Mouse (Mus musculus): ENCODE data around the gene Tlr5.

Gene Tlr5

GRCm38 (mm10) chr1:182988646-182989045 is 34.1 kb downstream of the Tlr5 start:
- no peak for DNase-seq (ENCODE audit: low read depth, low spot score)

DNA sequence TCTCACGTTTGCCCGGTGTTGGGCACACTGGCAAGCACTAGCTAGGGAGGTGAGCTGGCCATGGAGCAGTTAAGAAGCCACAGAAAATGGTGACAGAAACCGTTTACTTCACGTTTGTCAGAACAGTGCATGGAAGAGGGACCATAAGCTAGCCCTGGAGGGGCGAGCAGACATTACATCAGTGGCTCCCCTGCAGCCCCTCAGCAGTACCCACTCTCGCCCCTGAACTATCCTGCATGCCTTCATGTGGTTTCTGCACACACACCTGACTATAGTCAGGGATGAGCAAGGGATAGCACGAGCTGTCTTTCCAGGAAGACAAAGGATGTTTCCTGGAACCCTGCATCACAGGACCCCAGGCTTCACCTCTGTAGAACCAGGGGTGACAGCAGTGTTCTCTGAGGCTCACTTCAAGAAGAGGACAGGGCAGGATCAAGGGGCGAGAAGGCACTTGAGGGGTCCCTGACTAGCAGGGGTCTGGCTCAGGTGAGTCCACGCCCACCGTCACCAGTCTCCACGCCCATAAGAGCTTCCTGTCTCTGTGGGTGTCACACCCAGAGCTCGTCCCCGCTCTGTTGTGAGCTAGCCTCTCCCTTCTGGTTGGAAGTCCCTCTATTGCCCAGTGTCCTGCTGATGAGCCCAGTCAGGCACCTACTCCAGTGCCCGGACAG is 35.6 kb downstream of the Tlr5 start:
- DNase-seq (ENCODE audit: low read depth, low spot score) = no peak

DNA sequence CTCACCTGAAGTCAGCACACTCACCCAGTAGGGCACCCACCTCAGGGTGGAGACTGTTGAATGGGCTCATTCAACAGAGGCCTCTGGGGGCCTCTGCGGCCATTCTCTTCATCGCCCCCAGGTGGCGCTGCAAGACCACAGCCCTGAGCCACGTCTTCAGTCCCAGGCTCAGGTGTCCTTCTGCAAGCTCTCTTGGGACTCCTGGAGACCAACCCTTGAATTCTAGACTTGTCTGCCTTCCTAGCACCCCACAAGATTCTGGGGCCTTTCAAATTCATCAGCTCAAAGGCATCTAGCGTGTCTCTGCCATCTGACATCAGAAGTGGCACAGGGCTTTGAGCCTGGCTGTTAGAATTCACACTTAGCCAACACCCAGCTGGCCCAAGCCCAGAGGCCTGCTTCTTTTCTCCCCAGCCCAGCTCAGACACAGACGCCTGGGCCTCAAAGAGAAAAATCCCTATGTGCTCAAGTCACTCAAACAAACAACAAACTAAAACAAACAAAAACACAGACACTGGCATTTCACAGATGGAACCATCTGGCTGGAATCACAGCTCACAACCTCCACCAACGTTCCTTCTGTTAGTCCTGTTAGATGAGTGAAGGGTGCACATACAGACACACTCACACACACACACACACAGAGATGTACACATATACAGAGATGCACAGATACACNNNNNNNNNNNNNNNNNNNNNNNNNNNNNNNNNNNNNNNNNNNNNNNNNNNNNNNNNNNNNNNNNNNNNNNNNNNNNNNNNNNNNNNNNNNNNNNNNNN is 36.6 kb downstream of the Tlr5 start:
- peak; percentile 69 for DNase-seq (ENCODE audit: low read depth, low spot score)

Measured in CD4-positive helper T cell, adult 2 months (primary cell).